Mouse (Mus musculus) ES-E14 (cell line): ENCODE measurements around the gene Dnaaf1. TPM values are rescaled to one million over a fixed set of nuclear protein-coding genes. Genes with fewer than 3 reads are reported as not detected.

ENCODE experiments used
- DNase-seq: peaks from one replicate; pipeline ENCODE4 v3.0.0-alpha.2; 2013; ENCODE audit warnings: low read depth, low spot score
- H3K27ac ChIP-seq: 2 replicates; pipeline ENCODE4 v1.5.1; 2012; ENCODE audit warnings: low read depth, mild to moderate bottlenecking, low read length, moderate library complexity, mixed read lengths; ENCODE audit not compliant: poor library complexity, insufficient read depth, severe bottlenecking
- H3K36me3 ChIP-seq: 2 replicates; pipeline ENCODE4 v1.6.1; 2012; ENCODE audit warnings: mild to moderate bottlenecking, low read length, moderate library complexity, mixed read lengths; ENCODE audit not compliant: control insufficient read depth, poor library complexity, insufficient read depth, severe bottlenecking
- H3K4me1 ChIP-seq, 2 experiments: fragments of 150-350 bp in 1 of 2; sonication (generic) in 1 of 2; 2 replicates each; pipeline ENCODE4 v1.6.1; 2012; ENCODE audit warnings: low read length in 2 of 2, mild to moderate bottlenecking in 1 of 2, mixed read lengths in 1 of 2; ENCODE audit not compliant: control insufficient read depth in 2 of 2, insufficient read depth in 2 of 2, poor library complexity in 1 of 2
- H3K4me3 ChIP-seq, 2 experiments: fragments of 150-350 bp in 1 of 2; sonication (generic) in 1 of 2; 2 replicates each; pipeline ENCODE4 v1.5.1; 2012; ENCODE audit warnings: low read length in 2 of 2, low read depth in 1 of 2, mild to moderate bottlenecking in 1 of 2, mixed read lengths in 1 of 2; ENCODE audit not compliant: insufficient read depth in 1 of 2, poor library complexity in 1 of 2, severe bottlenecking in 1 of 2
- H3K9ac ChIP-seq: 2 replicates; pipeline ENCODE4 v1.6.1; 2012; ENCODE audit warnings: low read depth, mild to moderate bottlenecking, low read length, mixed read lengths; ENCODE audit not compliant: poor library complexity, insufficient read depth, severe bottlenecking
- H3K9me3 ChIP-seq: fragments of 150-350 bp; sonication (generic); 2 replicates; pipeline ENCODE4 v1.6.1; 2012; ENCODE audit warnings: low read depth, mild to moderate bottlenecking, low read length; ENCODE audit not compliant: control insufficient read depth, insufficient read depth
- CHD2 ChIP-seq: IDR thresholded peaks from 2 replicates; pipeline ENCODE4 v1.6.1; 2014; ENCODE audit warnings: mild to moderate bottlenecking, low read depth, low read length, inconsistent platforms
- HCFC1 ChIP-seq: IDR thresholded peaks from 2 replicates; pipeline ENCODE4 v1.6.1; 2012; ENCODE audit warnings: low read length, inconsistent platforms, borderline replicate concordance; ENCODE audit not compliant: insufficient read depth
- MAFK ChIP-seq: IDR thresholded peaks from 2 replicates; pipeline ENCODE4 v1.6.1; 2014; ENCODE audit warnings: mild to moderate bottlenecking, low read depth, low read length, inconsistent platforms; ENCODE audit not compliant: insufficient read depth
- ZC3H11A ChIP-seq: IDR thresholded peaks from 2 replicates; pipeline ENCODE4 v1.6.1; 2012; ENCODE audit warnings: low read depth, mild to moderate bottlenecking, inconsistent platforms, low read length, borderline replicate concordance
- ZNF384 ChIP-seq: IDR thresholded peaks from 2 replicates; pipeline ENCODE4 v1.6.1; 2012; ENCODE audit warnings: low read depth, low read length, inconsistent platforms
- in situ Hi-C, 2 experiments: fragments of 600-800 bp; cut with MboI; formaldehyde crosslinking; loops; one replicate each; pipeline ENCODE4 v1.15.1; 2025; ENCODE audit warnings: low sequenced_read_pairs in 2 of 2, inconsistent platforms in 1 of 2; ENCODE audit not compliant: unreplicated experiment in 2 of 2
- total RNA-seq: library from RNA; depleted of rRNA; stranded (reverse); fragments of 300-350 nt; gene quantifications from 2 replicates; pipeline ENCODE4 v1.2.3, GENCODE M21; 2012; rRNA removed

The Dnaaf1 gene
- 0.79 and 1.0 TPM in 2 replicates for total RNA-seq

- TF ChIP-seq MAFK (no peak), HCFC1 (no peak), CHD2 (no peak), ZC3H11A (no peak), ZNF384 (no peak)
- Histone ChIP-seq H3K4me1 (peaks cover 0 to 2% of the 10 kb centered on the region in 2 experiments; a peak in 1 of 4 replicates), H3K9ac (peak within 1 kb of the TSS; percentile 56), H3K36me3 (no peaks in the 10 kb centered on the region), H3K9me3 (no peaks in the 10 kb centered on the region), H3K27ac (no peak within 1 kb of the TSS), H3K4me3 (peak within 1 kb of the TSS; percentile 72 to 96)
- DNase-seq = peak; percentile 77
- in situ Hi-C loops = no loop called here
Observed at GRCm38 (mm10) chr8:119574437-119575365, at the start of gene Dnaaf1, which contains the start of gene Hsdl1. Gene Dnaaf1, plus strand, starts transcription at chr8:119575235. Gene Hsdl1, minus strand, starts transcription at chr8:119575183.

GRCm38 (mm10) chr8:119528762-119529161 lies 46.3 kb upstream of the Dnaaf1 start:
- Histone ChIP-seq H3K4me3 (no peak overlapping the region), H3K4me1 (no peaks in the 10 kb centered on the region), H3K9ac (no peak overlapping the region), H3K27ac (no peak overlapping the region), H3K36me3 (peaks cover 66% of the 10 kb centered on the region), H3K9me3 (no peaks in the 10 kb centered on the region)
- TF ChIP-seq MAFK = no peak
- no peak for TF ChIP-seq ZNF384
- TF ChIP-seq ZC3H11A = no peak
- TF ChIP-seq HCFC1 = no peak
- TF ChIP-seq CHD2 = no peak
- no peak for DNase-seq
- in situ Hi-C loops = no loop called here

GRCm38 (mm10) chr8:119530937-119531336 lies 44.1 kb upstream of the Dnaaf1 start:
- DNase-seq = no peak
- Histone ChIP-seq H3K9ac (no peak overlapping the region), H3K4me3 (no peak overlapping the region), H3K4me1 (no peaks in the 10 kb centered on the region), H3K9me3 (no peaks in the 10 kb centered on the region), H3K36me3 (peaks cover 64% of the 10 kb centered on the region), H3K27ac (no peak overlapping the region)
- in situ Hi-C loops = no loop called here
- no peak for TF ChIP-seq MAFK
- no peak for TF ChIP-seq HCFC1
- no peak for TF ChIP-seq ZC3H11A
- no peak for TF ChIP-seq ZNF384
- TF ChIP-seq CHD2 = no peak

GRCm38 (mm10) chr8:119531397-119531796 lies 43.6 kb upstream of the Dnaaf1 start:
- no peaks in the 10 kb centered on the region for H3K9me3 ChIP-seq
- H3K4me1 ChIP-seq = no peaks in the 10 kb centered on the region
- H3K27ac ChIP-seq = no peak overlapping the region
- in situ Hi-C loops = no loop called here
- DNase-seq = no peak
- H3K4me3 ChIP-seq = no peak overlapping the region
- TF ChIP-seq ZNF384 = no peak
- no peak for TF ChIP-seq HCFC1
- no peak for TF ChIP-seq MAFK
- TF ChIP-seq CHD2 = no peak
- TF ChIP-seq ZC3H11A = no peak
- no peak overlapping the region for H3K9ac ChIP-seq
- peaks cover 67% of the 10 kb centered on the region for H3K36me3 ChIP-seq
